Mouse (Mus musculus) CH12.LX (cell line): ENCODE measurements at regions not wholly inside any gene's neighbourhood (a gene's known extent, or its start where the extent isn't known, plus 50 kb on each side); places are given as distances from the start of the nearest gene placed in this dataset.

ENCODE experiments used
- DNase-seq: peaks from one replicate; pipeline ENCODE4 v3.0.0-alpha.2; 2013; ENCODE audit errors: extremely low read depth
- H3K27ac ChIP-seq: 2 replicates; pipeline ENCODE4 v1.5.1; 2012; ENCODE audit warnings: low read depth, mild to moderate bottlenecking, control low read depth, moderate library complexity; ENCODE audit not compliant: insufficient read depth
- H3K27me3 ChIP-seq: replicated peaks from 2 replicates; pipeline ENCODE3; 2012; ENCODE audit warnings: inconsistent platforms
- H3K36me3 ChIP-seq, 2 experiments: replicated peaks in 1 of 2; 2 replicates each; pipeline versions ENCODE3 to v1.6.1; 2012; ENCODE audit warnings: inconsistent platforms in 1 of 2, low read length in 1 of 2, mild to moderate bottlenecking in 1 of 2, mixed read lengths in 1 of 2, moderate library complexity in 1 of 2; ENCODE audit not compliant: control insufficient read depth in 1 of 2, insufficient read depth in 1 of 2
- H3K4me1 ChIP-seq, 2 experiments: 2 replicates each; pipeline ENCODE4 v1.6.1; 2012; ENCODE audit warnings: inconsistent platforms in 1 of 2, moderate library complexity in 1 of 2; ENCODE audit not compliant: insufficient read depth in 2 of 2, control insufficient read depth in 1 of 2
- H3K4me2 ChIP-seq: 2 replicates; pipeline ENCODE4 v1.6.1; 2012; ENCODE audit warnings: low read depth, mild to moderate bottlenecking, control low read depth; ENCODE audit not compliant: poor library complexity, insufficient read depth, severe bottlenecking
- H3K4me3 ChIP-seq, 3 experiments: fragments of 150-350 bp in 1 of 3; sonication (generic) in 1 of 3; replicated peaks in 1 of 3; 2 replicates each; pipeline versions ENCODE3 to v1.5.1; 2011 to 2012; ENCODE audit warnings: low read depth in 2 of 3, low read length in 2 of 3, mild to moderate bottlenecking in 2 of 3, moderate library complexity in 2 of 3, control low read depth in 1 of 3, improper control_type of control experiment in 1 of 3, inconsistent platforms in 1 of 3, mixed read lengths in 1 of 3; ENCODE audit not compliant: poor library complexity in 1 of 3
- H3K79me2 ChIP-seq: replicated peaks from 2 replicates; pipeline ENCODE4 v1.6.1; 2012; ENCODE audit warnings: mild to moderate bottlenecking, moderate library complexity; ENCODE audit not compliant: control insufficient read depth, poor library complexity, insufficient read depth, severe bottlenecking; ENCODE audit errors: extremely low read depth
- H3K9ac ChIP-seq: 2 replicates; pipeline ENCODE4 v1.6.1; 2012; ENCODE audit warnings: low read depth, mild to moderate bottlenecking, control low read depth, moderate library complexity; ENCODE audit not compliant: insufficient read depth
- H3K9me3 ChIP-seq: replicated peaks from 2 replicates; pipeline ENCODE3; 2012; ENCODE audit warnings: low read length, inconsistent platforms, mixed read lengths
- CHD1 ChIP-seq: IDR thresholded peaks from 2 replicates; pipeline ENCODE4 v1.6.1; 2012; ENCODE audit warnings: low read depth, low read length, improper control_type of control experiment, inconsistent platforms
- CTCF ChIP-seq, 2 experiments: IDR thresholded peaks in 1 of 2; conservative IDR thresholded peaks in 1 of 2; 2 replicates each; pipeline ENCODE4 v1.5.1; 2011 to 2012; ENCODE audit warnings: low read depth in 2 of 2, low read length in 2 of 2, improper control_type of control experiment in 1 of 2, inconsistent platforms in 1 of 2, mild to moderate bottlenecking in 1 of 2, moderate library complexity in 1 of 2
- ELF1 ChIP-seq: IDR thresholded peaks from 2 replicates; pipeline ENCODE4 v1.6.1; 2014; ENCODE audit warnings: low read depth, mild to moderate bottlenecking, inconsistent platforms, low read length, improper control_type of control experiment
- EP300 ChIP-seq: IDR thresholded peaks from 2 replicates; pipeline ENCODE4 v1.6.1; 2011; ENCODE audit warnings: low read length, improper control_type of control experiment
- ETS1 ChIP-seq: conservative IDR thresholded peaks from 2 replicates; pipeline ENCODE4 v1.6.1; 2012; ENCODE audit warnings: low read depth, mild to moderate bottlenecking, inconsistent platforms, low read length, improper control_type of control experiment, moderate library complexity
- JUN ChIP-seq: IDR thresholded peaks from 2 replicates; pipeline ENCODE4 v1.6.1; 2011; ENCODE audit warnings: low read depth, mild to moderate bottlenecking, low read length, improper control_type of control experiment, moderate library complexity; ENCODE audit not compliant: insufficient read depth
- JUND ChIP-seq: conservative IDR thresholded peaks from 2 replicates; pipeline ENCODE4 v1.6.1; 2011; ENCODE audit warnings: low read depth, low read length, improper control_type of control experiment
- MAFK ChIP-seq: IDR thresholded peaks from 2 replicates; pipeline ENCODE4 v1.6.1; 2011; ENCODE audit warnings: low read length, improper control_type of control experiment; ENCODE audit not compliant: insufficient replicate concordance
- MEF2A ChIP-seq: IDR thresholded peaks from 2 replicates; pipeline ENCODE4 v1.6.1; 2014; ENCODE audit warnings: low read depth, mild to moderate bottlenecking, inconsistent platforms, low read length, improper control_type of control experiment, borderline replicate concordance
- MXI1 ChIP-seq: IDR thresholded peaks from 2 replicates; pipeline ENCODE4 v1.6.1; 2011; ENCODE audit warnings: mild to moderate bottlenecking, low read depth, low read length, improper control_type of control experiment
- MYC ChIP-seq: IDR thresholded peaks from 2 replicates; pipeline ENCODE4 v1.6.1; 2011; ENCODE audit warnings: low read depth, mild to moderate bottlenecking, improper control_type of control experiment, low read length
- POLR2A ChIP-seq: IDR thresholded peaks from 2 replicates; pipeline ENCODE4 v1.6.1; 2011; ENCODE audit warnings: low read depth, mild to moderate bottlenecking, improper control_type of control experiment, low read length
- POLR2AphosphoS2 ChIP-seq: IDR thresholded peaks from 2 replicates; pipeline ENCODE4 v1.6.1; 2011; ENCODE audit warnings: low read depth, low read length, improper control_type of control experiment
- RAD21 ChIP-seq: IDR thresholded peaks from 2 replicates; pipeline ENCODE4 v1.6.1; 2011; ENCODE audit warnings: low read depth, mild to moderate bottlenecking, low read length, improper control_type of control experiment, moderate library complexity
- TBP ChIP-seq: conservative IDR thresholded peaks from 2 replicates; pipeline ENCODE4 v1.6.1; 2011; ENCODE audit warnings: low read depth, low read length, improper control_type of control experiment
- TCF12 ChIP-seq: IDR thresholded peaks from 2 replicates; pipeline ENCODE4 v1.6.1; 2014; ENCODE audit warnings: low read depth, mild to moderate bottlenecking, inconsistent platforms, low read length, improper control_type of control experiment
- USF1 ChIP-seq: IDR thresholded peaks from 2 replicates; pipeline ENCODE4 v1.6.1; 2014; ENCODE audit warnings: low read depth, mild to moderate bottlenecking, inconsistent platforms, low read length, improper control_type of control experiment
- USF2 ChIP-seq: conservative IDR thresholded peaks from 2 replicates; pipeline ENCODE4 v1.6.1; 2011; ENCODE audit warnings: low read depth, low read length, improper control_type of control experiment
- ZC3H11A ChIP-seq: IDR thresholded peaks from 2 replicates; pipeline ENCODE4 v1.6.1; 2012; ENCODE audit warnings: low read depth, mild to moderate bottlenecking, inconsistent platforms, low read length, improper control_type of control experiment
- ZKSCAN1 ChIP-seq: IDR thresholded peaks from 2 replicates; pipeline ENCODE4 v1.6.1; 2012; ENCODE audit warnings: low read depth, inconsistent platforms, low read length, improper control_type of control experiment, borderline replicate concordance
- dilution Hi-C: fragments of 300-500 bp; cut with MboI; formaldehyde crosslinking; loops from 2 replicates; pipeline ENCODE4 v1.14.3; 2020; ENCODE audit warnings: low sequenced_read_pairs; ENCODE audit not compliant: extremely low pct_unique_long_range_greater_than_20kb, extremely low pct_ligation_motif_present
- in situ Hi-C: fragments of 300-500 bp; cut with MboI; formaldehyde crosslinking; loops from 3 replicates; pipeline ENCODE4 v1.14.3; 2019; ENCODE audit warnings: low sequenced_read_pairs, low pct_ligation_motif_present, low pct_unique_long_range_greater_than_20kb, mixed read lengths

GRCm38 (mm10) chr11:90109681-90110111, 77.8 kb upstream of the Gm45716 start:
- no peaks in the 10 kb centered on the region for H3K9me3 ChIP-seq
- no peak overlapping the region for H3K4me2 ChIP-seq
- no peak overlapping the region for H3K4me3 ChIP-seq
- H3K27me3 ChIP-seq = no peaks in the 10 kb centered on the region
- in situ Hi-C loops = no loop called here
- H3K79me2 ChIP-seq = no peaks in the 10 kb centered on the region
- TF ChIP-seq CHD1 = no peak
- TF ChIP-seq USF2 = no peak
- TF ChIP-seq ETS1 = no peak
- no peak for TF ChIP-seq TCF12
- no peak for TF ChIP-seq EP300
- TF ChIP-seq POLR2AphosphoS2 = no peak
- no peak for TF ChIP-seq USF1
- no peak for TF ChIP-seq TBP
- no peak for TF ChIP-seq ELF1
- TF ChIP-seq RAD21 = no peak
- H3K36me3 ChIP-seq = no peaks in the 10 kb centered on the region
- no peak overlapping the region for H3K9ac ChIP-seq
- dilution Hi-C loops = no loop called here
- no peak overlapping the region for H3K27ac ChIP-seq
- H3K4me1 ChIP-seq = no peaks in the 10 kb centered on the region
- no peak for DNase-seq

DNA sequence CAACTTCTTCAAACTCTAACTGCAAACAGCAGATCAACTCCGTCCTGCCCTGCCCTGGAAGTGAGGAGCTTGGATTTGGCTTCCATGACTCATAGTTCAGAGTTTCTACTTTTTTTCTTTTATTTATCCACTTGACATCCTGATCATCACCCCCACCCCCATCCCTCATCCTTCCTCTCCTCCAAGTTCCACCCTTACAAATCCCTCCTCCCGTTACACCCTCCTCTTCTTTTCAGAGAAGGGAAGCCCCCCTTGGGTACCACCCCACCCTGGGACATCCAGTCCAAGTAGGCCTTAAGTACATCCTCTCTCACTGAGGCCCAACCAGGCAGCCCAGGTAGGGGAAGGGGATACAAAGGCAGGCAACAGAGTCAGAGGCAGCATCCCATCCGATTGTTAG, 77.3 kb upstream of the Gm45716 start:
- no peak overlapping the region for H3K4me2 ChIP-seq
- no peaks in the 10 kb centered on the region for H3K79me2 ChIP-seq
- H3K36me3 ChIP-seq = no peaks in the 10 kb centered on the region
- no peak overlapping the region for H3K27ac ChIP-seq
- no peak overlapping the region for H3K9ac ChIP-seq
- H3K27me3 ChIP-seq = no peaks in the 10 kb centered on the region
- no peak for DNase-seq
- H3K4me1 ChIP-seq = no peaks in the 10 kb centered on the region
- no peaks in the 10 kb centered on the region for H3K9me3 ChIP-seq
- dilution Hi-C loops = no loop called here
- H3K4me3 ChIP-seq = no peak overlapping the region
- in situ Hi-C loops = no loop called here
- TF ChIP-seq MYC = no peak

GRCm38 (mm10) chr11:90112174-90112573, 75.3 kb upstream of the Gm45716 start:
- Histone ChIP-seq H3K9me3 (no peaks in the 10 kb centered on the region), H3K4me2 (no peak overlapping the region), H3K27ac (no peak overlapping the region), H3K9ac (no peak overlapping the region), H3K36me3 (no peaks in the 10 kb centered on the region), H3K79me2 (no peaks in the 10 kb centered on the region), H3K4me1 (no peaks in the 10 kb centered on the region), H3K27me3 (no peaks in the 10 kb centered on the region), H3K4me3 (no peak overlapping the region)
- in situ Hi-C loops (no loop called here), dilution Hi-C loops (no loop called here)
- no peak for DNase-seq
- TF ChIP-seq POLR2A (no peak), JUND (no peak), TCF12 (no peak), JUN (no peak), USF1 (no peak), MEF2A (no peak), MAFK (no peak), TBP (no peak), ETS1 (no peak), ZC3H11A (no peak), CTCF (conservative IDR thresholded peaks at IDR 0.05 in 1 of 2, IDR thresholded peaks at IDR 0.05 in 1 of 2; ENCODE audit: low read depth in 2 of 2, low read length in 2 of 2) (no peak), ZKSCAN1 (no peak), MXI1 (no peak)
